Mouse (Mus musculus) hindbrain, embryonic 12.5 days (tissue): ENCODE measurements around the gene Speg. TPM values are rescaled to one million over a fixed set of nuclear protein-coding genes. Genes with fewer than 3 reads are reported as not detected.

Experiments
- ATAC-seq: fragments of 200-750 bp; cut with Nextera tagmentation; 2 replicates; pipeline ENCODE4 v1.8.0; 2017; ENCODE audit warnings: moderate TSS enrichment; ENCODE audit not compliant: low FRiP score
- H3K27ac ChIP-seq: fragments of 300-500 bp; sonication (generic); 2 replicates; pipeline ENCODE4 v1.5.1; 2016; ENCODE audit warnings: mild to moderate bottlenecking
- H3K27me3 ChIP-seq: fragments of 300-500 bp; sonication (generic); 2 replicates; pipeline ENCODE4 v1.6.1; 2016; ENCODE audit warnings: mild to moderate bottlenecking
- H3K36me3 ChIP-seq: fragments of 300-500 bp; sonication (generic); 2 replicates; pipeline ENCODE4 v1.6.1; 2016; ENCODE audit warnings: mild to moderate bottlenecking
- H3K4me1 ChIP-seq: fragments of 300-500 bp; sonication (generic); 2 replicates; pipeline ENCODE4 v1.6.1; 2016
- H3K4me2 ChIP-seq: fragments of 300-500 bp; sonication (generic); replicated peaks from 2 replicates; pipeline ENCODE4 v1.6.1; 2016; ENCODE audit warnings: mild to moderate bottlenecking
- H3K4me3 ChIP-seq: fragments of 300-500 bp; sonication (generic); 2 replicates; pipeline ENCODE4 v1.5.1; 2016; ENCODE audit warnings: mild to moderate bottlenecking
- H3K9ac ChIP-seq: fragments of 300-500 bp; sonication (generic); 2 replicates; pipeline ENCODE4 v1.6.1; 2016; ENCODE audit warnings: mild to moderate bottlenecking, moderate library complexity
- H3K9me3 ChIP-seq: fragments of 300-500 bp; sonication (generic); replicated peaks from 2 replicates; pipeline ENCODE4 v1.6.1; 2016; ENCODE audit warnings: mild to moderate bottlenecking
- WGBS: fragments of 180-500 bp; shearing (Covaris S2); methylation state at CpG from one replicate; pipeline ENCODE4 v1.1.7; 2016; 5-methylcytosine and 5-hydroxymethylcytosine counted together
- polyA plus RNA-seq: library from polyadenylated mRNA; unstranded; fragments of >200 nt; fragmentation: Nextera tagmentation; extraction: Ambion mirVana; gene quantifications from 2 replicates; pipeline ENCODE4 v1.2.1, GENCODE M21; 2016

Speg gene
- polyA plus RNA-seq, 1 experiment from 2014 or later, result 19.1 TPM

DNA sequence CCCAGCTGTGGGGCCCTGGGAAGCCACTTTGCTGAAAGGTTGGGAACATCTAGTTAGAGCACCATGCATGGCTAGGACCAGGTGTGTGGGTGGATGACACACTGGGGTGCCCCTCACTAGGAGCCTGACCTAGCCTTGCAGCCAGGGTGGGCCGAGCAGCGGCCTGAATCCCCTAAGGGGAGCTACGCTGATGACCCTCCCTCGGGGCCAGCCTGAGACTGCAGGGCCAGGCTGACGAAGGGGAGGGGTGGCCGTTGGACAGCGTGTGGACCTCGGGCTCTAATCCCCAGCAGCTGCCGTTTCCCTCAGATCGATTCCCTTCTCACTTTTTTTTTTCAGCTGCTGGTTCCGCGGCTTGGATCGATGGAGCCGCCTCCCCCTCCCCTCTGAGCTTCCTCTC, 73.8 kb downstream of the Speg start:
- H3K9ac ChIP-seq, result peak overlapping the region; percentile 2; the same call in 1 of the 2 replicates
- ATAC-seq, result no peak
- WGBS, result 0% methylated on average over 14 of the region's 14 CpGs
- H3K27me3 ChIP-seq, result peaks cover 72% of the 10 kb centered on the region
- no peaks in the 10 kb centered on the region for H3K9me3 ChIP-seq
- H3K4me1 ChIP-seq, result peaks cover 99% of the 10 kb centered on the region
- H3K36me3 ChIP-seq, result no peaks in the 10 kb centered on the region
- H3K4me2 ChIP-seq, result peak overlapping the region; percentile 58
- H3K27ac ChIP-seq, result peak overlapping the region; percentile 65
- no peak overlapping the region for H3K4me3 ChIP-seq

DNA sequence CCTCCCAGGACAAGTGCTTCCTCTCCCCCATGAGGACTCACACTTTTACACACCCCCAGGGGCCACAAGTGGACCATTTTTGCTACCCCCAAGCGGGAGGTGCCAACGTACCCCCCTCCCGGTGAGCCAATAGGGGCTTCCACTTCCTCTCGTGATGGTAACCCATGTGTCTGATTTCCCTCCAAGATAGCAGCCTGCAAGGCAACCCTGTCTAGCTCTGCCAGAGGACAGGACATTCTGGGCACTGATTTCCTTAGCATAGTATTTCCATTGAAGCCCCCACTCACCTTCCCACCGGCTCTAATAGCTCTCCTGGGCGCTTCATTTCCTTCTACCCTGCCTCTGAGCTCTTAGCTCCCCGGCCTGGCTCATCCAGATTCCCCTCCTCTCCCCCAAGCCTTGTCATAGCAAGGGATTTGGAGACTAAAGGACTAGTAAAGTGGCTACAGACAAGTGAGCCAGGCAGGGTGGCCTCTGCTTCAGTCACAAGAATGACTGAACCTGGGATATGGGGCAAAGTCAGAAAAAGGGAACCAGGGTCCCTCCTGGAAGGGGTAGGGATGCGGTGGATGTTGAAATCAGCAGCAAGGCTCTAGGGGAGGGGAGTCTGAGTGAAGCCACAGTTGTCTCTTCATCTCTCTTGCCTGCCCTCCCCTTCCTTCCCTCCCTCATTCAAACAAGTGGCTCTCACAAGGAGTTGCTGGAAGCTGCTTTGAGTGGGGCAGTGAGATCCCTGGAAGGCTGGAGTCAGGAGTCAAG, 74.5 kb downstream of the Speg start:
- H3K36me3 ChIP-seq, result no peaks in the 10 kb centered on the region
- H3K27ac ChIP-seq, result peak overlapping the region; percentile 65
- ATAC-seq, result no peak
- peaks cover 99% of the 10 kb centered on the region for H3K4me1 ChIP-seq
- H3K9me3 ChIP-seq, result no peaks in the 10 kb centered on the region
- 4% methylated on average over 8 of the region's 8 CpGs for WGBS
- peak overlapping the region; percentile 26 for H3K4me3 ChIP-seq
- peaks cover 79% of the 10 kb centered on the region for H3K27me3 ChIP-seq
- H3K4me2 ChIP-seq, result peak overlapping the region; percentile 58
- peak overlapping the region; percentile 60; the same call in 1 of the 2 replicates for H3K9ac ChIP-seq

DNA sequence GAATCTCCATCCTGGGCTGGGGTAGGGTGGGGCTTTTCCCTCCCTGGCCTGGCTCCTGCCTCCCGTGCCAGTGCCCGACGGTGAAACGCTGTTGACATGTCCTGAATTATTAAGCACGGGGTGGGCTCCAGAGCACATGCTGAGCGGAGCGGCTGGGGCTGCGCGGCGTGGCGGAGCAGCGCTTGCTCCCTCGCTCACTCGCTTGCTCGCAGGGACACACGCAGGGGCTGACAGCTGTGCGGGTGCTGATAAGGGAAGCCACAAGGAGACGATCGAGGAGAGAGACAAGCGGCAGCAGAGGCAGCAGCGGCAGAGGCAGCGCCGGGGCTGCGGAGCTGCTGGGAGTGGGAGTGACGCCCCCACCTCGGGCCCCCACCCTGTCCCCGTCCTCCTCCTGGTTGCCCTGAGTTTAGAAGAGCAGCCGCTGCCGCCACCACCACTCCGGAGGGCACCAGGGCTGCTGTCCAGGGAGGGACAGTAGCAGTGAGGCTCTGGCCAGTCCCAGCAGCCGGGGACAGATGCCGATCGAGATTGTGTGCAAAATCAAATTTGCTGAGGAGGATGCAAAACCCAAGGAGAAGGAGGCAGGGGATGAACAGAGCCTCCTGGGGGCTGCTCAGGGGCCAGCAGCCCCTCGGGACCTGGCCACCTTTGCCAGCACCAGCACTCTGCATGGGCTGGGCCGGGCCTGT, 75.4 kb downstream of the Speg start, which contains the start of gene Asic4:
Gene Asic4, plus strand, starts transcription at position 123 of the 692 bp plus-strand sequence.
- no peaks in the 10 kb centered on the region for H3K36me3 ChIP-seq
- no peak for ATAC-seq
- no peaks in the 10 kb centered on the region for H3K9me3 ChIP-seq
- peak within 1 kb of the TSS; percentile 26 for H3K4me3 ChIP-seq
- peak within 1 kb of the TSS; percentile 58 for H3K4me2 ChIP-seq
- H3K4me1 ChIP-seq, result peaks cover 96% of the 10 kb centered on the region
- 1% methylated on average over 35 of the region's 35 CpGs for WGBS
- H3K27ac ChIP-seq, result peak within 1 kb of the TSS; percentile 65
- H3K27me3 ChIP-seq, result peaks cover 75% of the 10 kb centered on the region
- H3K9ac ChIP-seq, result peak within 1 kb of the TSS; percentile 60

DNA sequence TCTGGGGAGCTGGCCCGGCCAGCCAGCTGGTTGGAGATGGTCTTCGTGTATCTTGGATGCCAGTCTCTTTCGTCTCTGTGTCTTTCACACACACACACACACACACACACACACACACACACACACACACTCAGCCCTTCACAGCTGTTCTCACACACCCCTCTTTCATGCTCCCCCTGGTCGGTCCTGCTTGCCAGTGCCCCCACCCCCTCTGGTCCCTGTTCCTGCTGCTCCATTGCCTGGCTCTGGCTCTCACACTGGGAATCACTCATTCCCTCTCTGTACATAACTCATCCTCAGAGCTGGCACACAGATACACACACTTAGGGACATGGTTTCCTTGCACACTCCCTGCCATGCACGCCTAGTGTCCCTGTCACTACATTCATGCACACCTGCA, 76.8 kb downstream of the Speg start:
- 52% methylated on average over 5 of the region's 5 CpGs for WGBS
- no peaks in the 10 kb centered on the region for H3K36me3 ChIP-seq
- no peak overlapping the region for H3K27ac ChIP-seq
- no peak for ATAC-seq
- peak overlapping the region; percentile 60 for H3K9ac ChIP-seq
- peaks cover 76% of the 10 kb centered on the region for H3K27me3 ChIP-seq
- peak overlapping the region; percentile 26 for H3K4me3 ChIP-seq
- H3K9me3 ChIP-seq, result no peaks in the 10 kb centered on the region
- H3K4me1 ChIP-seq, result peaks cover 96% of the 10 kb centered on the region
- peak overlapping the region; percentile 58 for H3K4me2 ChIP-seq

DNA sequence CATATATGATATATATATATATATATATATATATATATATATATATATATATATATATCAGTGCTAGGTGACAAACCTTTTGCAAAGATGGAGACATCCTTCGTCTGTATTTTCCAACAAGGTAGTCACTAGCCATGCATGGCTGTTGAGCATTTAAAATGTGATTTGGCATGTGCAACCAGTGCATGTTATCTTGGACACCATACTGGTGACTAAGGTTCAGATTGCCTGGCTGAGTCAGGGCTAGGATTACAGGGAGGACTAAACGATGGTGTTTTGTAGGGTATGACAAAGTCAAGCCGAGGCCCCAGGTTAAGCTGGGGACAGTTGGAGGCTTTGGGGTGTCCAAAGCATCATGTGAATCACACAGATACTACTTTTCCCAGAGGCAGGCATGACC, 80.3 kb downstream of the Speg start:
- ATAC-seq, result no peak
- peak overlapping the region; percentile 75; the same call in 1 of the 2 replicates for H3K27ac ChIP-seq
- H3K27me3 ChIP-seq, result peaks cover 71% of the 10 kb centered on the region
- H3K9ac ChIP-seq, result no peak overlapping the region; the same call in 1 of the 2 replicates
- 76% methylated on average over 3 of the region's 3 CpGs for WGBS
- no peaks in the 10 kb centered on the region for H3K36me3 ChIP-seq
- no peak overlapping the region for H3K4me3 ChIP-seq
- peak overlapping the region; percentile 6; the same call in 1 of the 2 replicates for H3K4me2 ChIP-seq
- H3K4me1 ChIP-seq, result peaks cover 88% of the 10 kb centered on the region
- no peaks in the 10 kb centered on the region for H3K9me3 ChIP-seq

DNA sequence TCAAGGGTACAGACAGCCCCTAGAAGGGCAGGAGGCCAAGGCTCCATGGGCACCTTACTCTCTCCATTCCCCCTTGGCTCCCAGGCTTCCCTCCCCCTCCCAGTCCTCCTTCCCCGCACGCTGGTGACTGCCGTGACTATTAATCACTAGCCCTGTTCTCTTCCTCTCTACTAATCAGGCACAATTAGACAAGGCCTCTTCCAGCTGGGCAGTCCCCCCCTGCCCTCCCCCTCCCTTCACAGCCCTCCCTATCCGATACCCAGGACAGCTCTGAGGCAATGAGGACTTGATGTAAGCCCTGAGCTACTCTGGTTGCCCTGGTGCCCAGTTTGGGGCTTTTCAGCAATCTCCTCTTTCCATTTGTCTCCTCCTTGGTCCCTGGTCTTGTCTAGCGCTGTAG, 80.9 kb downstream of the Speg start:
- peaks cover 83% of the 10 kb centered on the region for H3K4me1 ChIP-seq
- H3K9me3 ChIP-seq, result no peaks in the 10 kb centered on the region
- H3K36me3 ChIP-seq, result no peaks in the 10 kb centered on the region
- H3K27ac ChIP-seq, result peak overlapping the region; percentile 75
- peaks cover 66% of the 10 kb centered on the region for H3K27me3 ChIP-seq
- peak overlapping the region; percentile 6; the same call in 1 of the 2 replicates for H3K4me2 ChIP-seq
- ATAC-seq, result peak; percentile 72
- 9% methylated on average over 5 of the region's 5 CpGs for WGBS
- no peak overlapping the region for H3K4me3 ChIP-seq
- H3K9ac ChIP-seq, result no peak overlapping the region; the same call in 1 of the 2 replicates

DNA sequence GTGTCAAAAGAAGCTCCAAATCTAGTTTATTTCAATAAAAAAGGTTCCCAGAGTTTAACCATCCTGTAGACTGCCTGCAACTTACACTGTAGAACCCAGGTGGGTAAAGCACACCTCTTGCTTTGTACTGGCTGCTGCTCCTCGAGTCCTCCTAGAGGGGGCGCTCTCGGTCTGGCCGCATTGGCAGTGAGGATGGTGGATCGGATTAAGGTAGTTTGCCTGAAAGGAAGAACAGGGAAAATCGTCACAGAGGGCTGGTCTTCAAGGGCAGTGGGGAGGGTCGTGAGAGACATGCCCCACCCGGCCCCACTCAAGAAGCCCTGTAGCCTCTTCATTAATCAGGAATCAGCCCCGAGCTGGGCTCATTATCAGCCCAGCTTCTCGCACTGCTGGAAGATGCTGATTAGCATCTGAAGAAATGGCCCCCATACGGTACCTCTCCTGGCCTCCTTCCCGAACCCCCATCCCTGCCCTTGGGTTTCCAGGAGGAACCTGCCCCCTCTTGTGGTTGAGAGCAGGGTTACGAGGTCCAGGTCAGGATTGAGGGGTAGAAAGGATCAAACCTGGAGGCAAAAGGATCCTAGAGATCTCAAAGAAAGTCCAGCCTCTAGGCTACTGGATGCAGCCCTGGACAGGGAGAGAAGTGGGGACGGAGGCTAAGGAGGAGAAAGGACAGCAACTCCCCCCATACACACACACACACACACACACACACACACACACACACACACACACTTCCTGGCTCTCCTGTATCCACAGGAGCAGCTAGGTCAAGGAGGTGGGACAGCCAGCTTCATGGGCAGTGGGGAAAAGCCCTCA, 81.9 kb downstream of the Speg start:
- Histone ChIP-seq H3K4me1 (peaks cover 72% of the 10 kb centered on the region), H3K9me3 (no peaks in the 10 kb centered on the region), H3K36me3 (no peaks in the 10 kb centered on the region), H3K9ac (no peak overlapping the region), H3K27me3 (peaks cover 60% of the 10 kb centered on the region), H3K4me3 (no peak overlapping the region), H3K4me2 (peak overlapping the region; percentile 58; the same call in 1 of the 2 replicates), H3K27ac (peak overlapping the region; percentile 74)
- WGBS, result 6% methylated on average over 14 of the region's 14 CpGs
- peak; percentile 21; the same call in 1 of the 2 replicates for ATAC-seq

DNA sequence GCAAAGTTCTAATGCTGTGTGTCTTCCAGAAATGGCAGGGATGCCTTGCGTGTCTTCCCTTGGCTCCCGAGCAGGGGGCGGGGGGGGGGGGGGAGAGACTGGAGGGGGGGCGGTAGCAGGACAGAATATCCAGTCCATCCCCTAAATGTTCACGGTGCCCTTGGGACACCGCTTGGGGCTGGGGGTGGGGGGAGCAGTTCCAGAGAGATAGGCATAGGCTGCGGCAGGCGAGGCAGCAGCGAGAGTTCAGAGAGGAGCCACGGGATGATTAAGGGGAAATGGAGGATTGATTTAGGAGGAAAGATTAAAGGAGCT, 82.6 kb downstream of the Speg start:
- peaks cover 65% of the 10 kb centered on the region for H3K4me1 ChIP-seq
- H3K4me3 ChIP-seq, result no peak overlapping the region
- 2% methylated on average over 6 of the region's 10 CpGs for WGBS
- no peaks in the 10 kb centered on the region for H3K36me3 ChIP-seq
- H3K27me3 ChIP-seq, result peaks cover 53% of the 10 kb centered on the region
- H3K27ac ChIP-seq, result peak overlapping the region; percentile 74
- ATAC-seq, result 0 out of 2 replicates have a peak, but pooled peaks have one; percentile 7
- no peaks in the 10 kb centered on the region for H3K9me3 ChIP-seq
- H3K4me2 ChIP-seq, result peak overlapping the region; percentile 58
- H3K9ac ChIP-seq, result peak overlapping the region; percentile 35; the same call in 1 of the 2 replicates

DNA sequence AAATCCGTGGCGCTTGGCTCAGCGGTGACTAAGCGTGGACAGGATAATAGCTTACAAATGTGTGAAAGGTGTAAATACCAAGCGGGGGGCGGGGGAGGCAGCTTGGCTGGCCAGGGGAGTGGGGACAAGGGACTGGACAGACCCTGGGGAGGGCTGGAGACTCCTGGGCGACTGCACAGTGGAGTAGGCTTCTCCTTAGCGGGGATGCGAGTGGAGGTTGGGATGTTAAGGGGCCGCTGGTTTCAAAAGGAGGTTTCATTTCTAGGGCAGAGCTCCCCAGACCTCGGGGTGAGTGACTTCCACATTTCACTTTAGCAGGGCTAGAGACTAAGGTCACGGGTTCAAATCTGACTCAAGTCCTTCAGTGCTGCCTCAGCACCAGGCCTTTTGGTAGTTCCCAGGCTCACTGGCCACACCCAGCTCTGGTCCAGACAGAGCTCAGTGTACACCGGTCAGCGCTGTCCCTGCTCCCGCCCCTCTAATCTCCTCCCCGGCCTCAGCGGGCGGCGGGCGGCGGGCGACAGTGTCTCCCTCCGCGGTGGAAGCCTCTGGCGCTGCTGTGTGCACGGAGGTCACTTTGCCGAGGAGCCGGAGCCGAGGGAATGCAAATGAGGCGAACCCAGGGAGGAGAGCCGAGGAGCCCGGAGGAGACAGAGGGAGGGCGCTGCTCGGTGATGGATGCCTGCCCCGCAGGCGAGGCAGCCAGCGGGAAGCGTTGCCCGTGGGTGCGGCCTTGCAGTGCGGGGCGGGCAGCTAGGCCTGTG, 83.1 kb downstream of the Speg start:
- Histone ChIP-seq H3K4me3 (peak overlapping the region; percentile 28), H3K27ac (peak overlapping the region; percentile 74), H3K4me2 (peak overlapping the region; percentile 58), H3K36me3 (no peaks in the 10 kb centered on the region), H3K27me3 (peaks cover 48% of the 10 kb centered on the region), H3K9ac (peak overlapping the region; percentile 45), H3K9me3 (no peaks in the 10 kb centered on the region), H3K4me1 (peaks cover 60% of the 10 kb centered on the region)
- 1% methylated on average over 39 of the region's 42 CpGs for WGBS
- peak; percentile 66 for ATAC-seq

DNA sequence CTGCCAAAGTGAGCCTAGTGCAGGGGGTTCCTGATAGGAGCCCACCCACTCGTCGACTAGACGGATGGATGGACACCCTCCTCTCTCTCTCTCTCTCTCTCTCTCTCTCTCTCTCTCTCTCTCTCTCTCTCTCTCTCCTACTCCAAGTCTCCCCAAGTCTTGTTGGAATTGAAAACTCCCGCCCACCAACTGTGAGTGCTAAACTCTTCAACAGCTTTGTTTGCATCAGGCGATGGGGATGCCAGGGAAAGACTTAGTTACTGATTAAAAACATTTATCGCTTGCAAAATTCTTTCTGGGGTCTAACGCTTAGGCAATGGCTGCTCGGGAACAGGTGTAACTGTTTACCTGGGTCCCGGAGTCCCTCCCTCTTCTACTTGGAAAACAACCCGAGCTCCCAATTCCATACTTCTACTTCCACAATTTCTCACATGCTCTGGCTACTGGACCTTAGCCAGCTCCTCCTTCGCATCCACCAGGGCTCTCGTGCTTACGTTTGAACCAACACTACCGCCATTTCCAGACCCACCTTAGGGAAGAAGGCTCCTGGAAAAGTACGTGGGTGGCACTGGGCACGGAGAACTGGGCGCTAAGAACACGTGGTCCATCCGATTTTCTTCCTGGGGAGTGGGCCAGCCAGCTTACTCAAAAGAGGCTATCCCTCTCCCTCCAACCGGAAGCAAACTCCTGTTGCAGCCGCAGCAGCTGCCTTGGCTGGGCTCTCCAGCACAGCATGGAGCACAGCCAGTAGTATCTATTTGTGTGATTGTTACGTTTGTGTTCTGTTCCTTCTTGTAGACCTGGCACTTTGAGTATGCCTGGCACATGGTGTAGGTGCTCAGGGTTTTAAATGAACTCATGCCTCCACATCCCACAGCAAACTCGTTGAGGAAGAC, 83.9 kb downstream of the Speg start:
- peaks cover 60% of the 10 kb centered on the region for H3K4me1 ChIP-seq
- ATAC-seq, result no peak
- H3K4me3 ChIP-seq, result peak overlapping the region; percentile 28; the same call in 1 of the 2 replicates
- H3K4me2 ChIP-seq, result peak overlapping the region; percentile 58
- peaks cover 46% of the 10 kb centered on the region for H3K27me3 ChIP-seq
- peak overlapping the region; percentile 45 for H3K9ac ChIP-seq
- H3K27ac ChIP-seq, result peak overlapping the region; percentile 74
- H3K36me3 ChIP-seq, result no peaks in the 10 kb centered on the region
- WGBS, result 14% methylated on average over 23 of the region's 23 CpGs
- H3K9me3 ChIP-seq, result no peaks in the 10 kb centered on the region
